Mouse (Mus musculus) thymus, postnatal 0 days (tissue): ENCODE results near the gene Cacna1i. TPM values are rescaled to one million over a fixed set of nuclear protein-coding genes. Genes with fewer than 3 reads are reported as not detected.

Experiments
- DNase-seq: peaks from one replicate; pipeline ENCODE4 v3.0.0-alpha.2; 2015; ENCODE audit warnings: low spot score
- polyA plus RNA-seq: library from polyadenylated mRNA; unstranded; fragments of >200 nt; fragmentation: Nextera tagmentation; extraction: Ambion mirVana; gene quantifications from 2 replicates; pipeline ENCODE4 v1.2.1, GENCODE M21; 2015

Cacna1i gene
- polyA plus RNA-seq: 0.01 and 0.03 TPM in 2 replicates

GRCm38 (mm10) chr15:80286851-80287415, at the start of gene Cacna1i:
Cacna1i (plus strand) TSS chr15:80287238.
- no peak for DNase-seq

- no peak for DNase-seq
These were observed 38.9 kb upstream of the Cacna1i start for GRCm38 (mm10) chr15:80248135-80248534.

- DNase-seq: no peak
These were observed 38.4 kb upstream of the Cacna1i start for GRCm38 (mm10) chr15:80248596-80248995.

GRCm38 (mm10) chr15:80249672-80250071, 37.4 kb upstream of the Cacna1i start:
- DNase-seq: no peak

GRCm38 (mm10) chr15:80250586-80250985, 36.5 kb upstream of the Cacna1i start:
- DNase-seq: no peak

GRCm38 (mm10) chr15:80253530-80253929, 33.5 kb upstream of the Cacna1i start:
- DNase-seq: no peak

- no peak for DNase-seq
These were observed 32.8 kb upstream of the Cacna1i start for GRCm38 (mm10) chr15:80254207-80254606.

- DNase-seq: peak; percentile 100
These were observed 32.0 kb upstream of the Cacna1i start, which contains the start of gene Atf4 for GRCm38 (mm10) chr15:80254847-80255645. Atf4 (plus strand) TSS chr15:80255184.

GRCm38 (mm10) chr15:80255646-80256121, 31.4 kb upstream of the Cacna1i start:
- peak; percentile 60 for DNase-seq

GRCm38 (mm10) chr15:80256242-80256641, 30.8 kb upstream of the Cacna1i start:
- no peak for DNase-seq

- no peak for DNase-seq
These were observed 30.1 kb upstream of the Cacna1i start for GRCm38 (mm10) chr15:80256656-80257601.

GRCm38 (mm10) chr15:80257602-80258239, 29.3 kb upstream of the Cacna1i start:
- DNase-seq: no peak

- DNase-seq: no peak
These were observed 28.5 kb upstream of the Cacna1i start for GRCm38 (mm10) chr15:80258240-80259170.

- no peak for DNase-seq
These were observed 27.5 kb upstream of the Cacna1i start for GRCm38 (mm10) chr15:80259406-80260045.

- peak; percentile 69 for DNase-seq
These were observed 26.4 kb upstream of the Cacna1i start for GRCm38 (mm10) chr15:80260677-80261076.

GRCm38 (mm10) chr15:80261100-80261499, 25.9 kb upstream of the Cacna1i start:
- DNase-seq: no peak

GRCm38 (mm10) chr15:80263610-80264575, 23.1 kb upstream of the Cacna1i start, which contains the start of gene Rps19bp1:
Rps19bp1 (minus strand) TSS chr15:80264315.
- peak; percentile 95 for DNase-seq

GRCm38 (mm10) chr15:80266281-80266680, 20.8 kb upstream of the Cacna1i start:
- peak; percentile 68 for DNase-seq
